Mouse (Mus musculus): ENCODE results near the gene Snx20.

GRCm38 (mm10) chr8:88650016-88650708 lies 14.2 kb upstream of the Snx20 start:
- TF ChIP-seq CTCF (IDR thresholded peaks at IDR 0.05; ENCODE audit: low read depth, low read length) (no peak), POLR2A (IDR thresholded peaks at IDR 0.05; ENCODE audit: insufficient read depth, low read length) (no peak)
